Mouse (Mus musculus) neural tube, embryonic 12.5 days (tissue): ENCODE results near the gene Chka. TPM values are rescaled to one million over a fixed set of nuclear protein-coding genes. Genes with fewer than 3 reads are reported as not detected.
A peak's percentile ranks its signal among the peaks of the same experiment; 100 is the strongest.

ENCODE experiments used
- ATAC-seq: fragments of 200-750 bp; cut with Nextera tagmentation; 2 replicates; pipeline ENCODE4 v1.8.0; 2017; ENCODE audit warnings: low read depth, mild to moderate bottlenecking, moderate TSS enrichment, moderate library complexity; ENCODE audit not compliant: low FRiP score
- H3K27ac ChIP-seq: fragments of 300-500 bp; sonication (generic); 2 replicates; pipeline ENCODE4 v1.5.1; 2016
- H3K27me3 ChIP-seq: fragments of 300-500 bp; sonication (generic); replicated peaks from 2 replicates; pipeline ENCODE4 v1.6.1; 2016; ENCODE audit warnings: mild to moderate bottlenecking
- H3K36me3 ChIP-seq: fragments of 300-500 bp; sonication (generic); 2 replicates; pipeline ENCODE4 v1.6.1; 2016; ENCODE audit warnings: mild to moderate bottlenecking
- H3K4me1 ChIP-seq: fragments of 300-500 bp; sonication (generic); 2 replicates; pipeline ENCODE4 v1.6.1; 2016
- H3K4me2 ChIP-seq: fragments of 300-500 bp; sonication (generic); replicated peaks from 2 replicates; pipeline ENCODE4 v1.6.1; 2016; ENCODE audit warnings: mild to moderate bottlenecking
- H3K4me3 ChIP-seq: fragments of 300-500 bp; sonication (generic); 2 replicates; pipeline ENCODE4 v1.5.1; 2016
- H3K9ac ChIP-seq: fragments of 300-500 bp; sonication (generic); 2 replicates; pipeline ENCODE4 v1.6.1; 2016; ENCODE audit warnings: mild to moderate bottlenecking
- H3K9me3 ChIP-seq: fragments of 300-500 bp; sonication (generic); 2 replicates; pipeline ENCODE4 v1.6.1; 2016; ENCODE audit warnings: mild to moderate bottlenecking
- WGBS: fragments of 180-500 bp; shearing (Covaris S2); methylation state at CpG from one replicate; pipeline ENCODE4 v1.1.7; 2016; 5-methylcytosine and 5-hydroxymethylcytosine counted together
- polyA plus RNA-seq: library from polyadenylated mRNA; unstranded; fragments of >200 nt; fragmentation: Nextera tagmentation; extraction: Ambion mirVana; gene quantifications from 2 replicates; pipeline ENCODE4 v1.2.1, GENCODE M21; 2016

Chka gene
- polyA plus RNA-seq, 1 experiment from 2014 or later: 62.7 TPM

DNA sequence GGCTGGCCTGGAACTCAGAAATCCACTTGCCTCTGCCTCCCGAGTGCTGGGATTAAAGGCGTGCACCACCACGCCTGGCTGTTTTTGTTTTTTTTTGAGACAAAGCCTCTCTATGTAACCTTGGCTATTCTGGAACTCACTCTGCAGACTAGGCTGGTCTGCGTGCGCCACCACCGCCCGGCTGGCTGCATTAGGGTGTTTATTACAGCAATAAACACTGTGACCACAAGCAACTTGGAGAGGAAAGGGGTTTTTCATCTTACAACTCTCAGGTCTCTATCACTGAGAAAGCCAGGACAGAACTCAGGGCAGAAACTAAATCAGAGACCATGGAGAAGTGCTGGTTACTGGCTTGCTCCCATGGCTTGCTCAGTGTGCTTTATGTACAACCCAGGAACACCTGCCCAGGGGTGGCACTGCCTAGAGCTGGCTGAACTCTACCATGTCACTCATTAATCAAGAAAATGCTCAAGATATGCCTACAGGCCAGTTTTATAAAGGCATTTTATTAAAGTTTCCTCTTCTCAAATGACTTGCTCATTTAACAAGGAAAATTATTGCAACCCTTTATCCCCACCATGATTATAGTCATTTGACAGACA, 3.3 kb upstream of the Chka start:
- peaks cover 13% of the 10 kb centered on the region; the same call in 1 of the 2 replicates for H3K4me1 ChIP-seq
- H3K4me2 ChIP-seq: no peak overlapping the region
- H3K27ac ChIP-seq: no peak overlapping the region
- H3K4me3 ChIP-seq: no peak overlapping the region
- WGBS: 35% methylated on average over 7 of the region's 7 CpGs
- H3K9me3 ChIP-seq: no peaks in the 10 kb centered on the region
- no peak overlapping the region for H3K9ac ChIP-seq
- no peaks in the 10 kb centered on the region for H3K27me3 ChIP-seq
- H3K36me3 ChIP-seq: no peaks in the 10 kb centered on the region
- no peak for ATAC-seq

GRCm38 (mm10) chr19:3849251-3849650, 2.3 kb upstream of the Chka start:
- H3K4me3 ChIP-seq: no peak overlapping the region
- no peaks in the 10 kb centered on the region for H3K9me3 ChIP-seq
- H3K27ac ChIP-seq: no peak overlapping the region
- no peaks in the 10 kb centered on the region for H3K27me3 ChIP-seq
- H3K4me2 ChIP-seq: no peak overlapping the region
- H3K4me1 ChIP-seq: peaks cover 19% of the 10 kb centered on the region
- no peaks in the 10 kb centered on the region for H3K36me3 ChIP-seq
- 92% methylated on average over 2 of the region's 2 CpGs for WGBS
- no peak overlapping the region for H3K9ac ChIP-seq
- ATAC-seq: no peak

GRCm38 (mm10) chr19:3850076-3850475, 1.5 kb upstream of the Chka start:
- Histone ChIP-seq H3K9ac (no peak overlapping the region), H3K4me1 (peaks cover 24% of the 10 kb centered on the region), H3K27ac (no peak overlapping the region), H3K36me3 (no peaks in the 10 kb centered on the region), H3K27me3 (no peaks in the 10 kb centered on the region), H3K9me3 (no peaks in the 10 kb centered on the region), H3K4me2 (no peak overlapping the region), H3K4me3 (no peak overlapping the region)
- WGBS: 65% methylated on average over 5 of the region's 5 CpGs
- ATAC-seq: no peak

- no peaks in the 10 kb centered on the region for H3K27me3 ChIP-seq
- H3K4me3 ChIP-seq: peak overlapping the region; percentile 75
- peaks cover 33% of the 10 kb centered on the region for H3K4me1 ChIP-seq
- peak; percentile 13 for ATAC-seq
- H3K9me3 ChIP-seq: no peaks in the 10 kb centered on the region
- WGBS: 5% methylated on average over 19 of the region's 19 CpGs
- no peaks in the 10 kb centered on the region for H3K36me3 ChIP-seq
- H3K4me2 ChIP-seq: peak overlapping the region; percentile 78
- H3K27ac ChIP-seq: peak overlapping the region; percentile 94; the same call in 1 of the 2 replicates
- H3K9ac ChIP-seq: peak overlapping the region; percentile 38; the same call in 1 of the 2 replicates
These were observed 615 bp upstream of the Chka start for GRCm38 (mm10) chr19:3850847-3851469.

DNA sequence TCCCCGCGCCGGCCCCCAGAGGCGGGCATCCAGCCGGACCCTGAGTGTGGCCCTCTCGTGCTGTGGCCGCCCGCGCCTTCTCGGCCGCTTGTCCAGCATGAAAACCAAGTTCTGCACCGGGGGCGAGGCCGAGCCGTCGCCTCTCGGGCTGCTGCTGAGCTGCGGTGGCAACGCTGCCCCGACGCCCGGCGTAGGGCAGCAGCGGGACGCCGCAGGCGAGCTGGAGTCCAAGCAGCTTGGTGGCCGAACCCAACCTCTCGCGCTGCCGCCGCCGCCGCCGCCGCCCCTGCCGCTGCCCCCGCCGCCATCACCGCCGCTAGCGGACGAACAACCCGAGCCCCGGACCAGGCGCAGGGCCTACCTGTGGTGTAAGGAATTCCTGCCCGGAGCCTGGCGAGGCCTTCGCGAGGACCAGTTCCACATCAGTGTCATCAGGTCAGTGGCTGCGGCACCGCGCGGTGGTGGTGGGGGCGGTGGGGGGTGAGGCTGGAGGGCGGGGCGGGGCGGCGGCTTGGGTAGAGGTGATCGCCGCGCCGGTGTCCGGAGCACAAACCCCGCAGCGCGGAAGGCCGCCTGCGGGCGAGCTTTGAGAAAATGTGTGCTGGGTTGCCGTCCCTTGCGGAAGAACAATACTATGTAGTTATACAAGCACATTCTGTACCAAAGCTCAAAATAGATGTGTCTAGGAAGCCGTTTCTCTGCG, 557 bp downstream of the Chka start:
- peak; percentile 63 for ATAC-seq
- Histone ChIP-seq H3K4me1 (peaks cover 34% of the 10 kb centered on the region), H3K4me2 (peak overlapping the region; percentile 78), H3K9me3 (no peaks in the 10 kb centered on the region), H3K27me3 (no peaks in the 10 kb centered on the region), H3K36me3 (no peaks in the 10 kb centered on the region), H3K9ac (peak overlapping the region; percentile 84), H3K4me3 (peak overlapping the region; percentile 75), H3K27ac (peak overlapping the region; percentile 94)
- under 1% methylated on average over 74 of the region's 74 CpGs for WGBS

DNA sequence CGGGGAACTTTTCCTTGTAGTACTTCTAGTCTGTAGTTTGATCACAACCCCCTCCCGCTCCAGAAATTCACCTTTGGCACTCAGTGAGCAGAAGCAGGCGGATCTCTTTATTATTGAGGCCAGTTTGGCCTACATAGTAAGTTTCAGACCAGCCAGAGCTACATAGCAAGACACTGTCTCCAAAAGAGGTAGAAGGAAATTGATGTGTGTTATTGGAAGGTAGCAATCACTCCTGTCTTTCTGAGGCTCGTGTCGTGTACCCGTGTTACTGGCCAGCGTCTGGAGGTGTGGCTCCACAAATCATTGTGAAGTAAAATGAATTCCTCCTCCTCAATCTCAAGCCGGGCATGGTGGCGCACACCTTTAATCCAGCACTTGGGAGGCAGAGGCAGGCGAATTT, 1.5 kb downstream of the Chka start:
- ATAC-seq: no peak
- WGBS: 89% methylated on average over 10 of the region's 10 CpGs
- H3K4me2 ChIP-seq: peak overlapping the region; percentile 78
- H3K36me3 ChIP-seq: no peaks in the 10 kb centered on the region
- no peak overlapping the region for H3K27ac ChIP-seq
- H3K9ac ChIP-seq: no peak overlapping the region
- no peaks in the 10 kb centered on the region for H3K9me3 ChIP-seq
- H3K4me3 ChIP-seq: 0 out of 2 replicates have a peak overlapping the region, but pooled peaks have one; percentile 11
- H3K27me3 ChIP-seq: no peaks in the 10 kb centered on the region
- H3K4me1 ChIP-seq: peaks cover 34% of the 10 kb centered on the region

GRCm38 (mm10) chr19:3853891-3854290, 2.3 kb downstream of the Chka start:
- H3K27ac ChIP-seq: no peak overlapping the region
- H3K4me2 ChIP-seq: peak overlapping the region; percentile 78
- 92% methylated on average over 1 of the region's 1 CpGs for WGBS
- H3K27me3 ChIP-seq: no peaks in the 10 kb centered on the region
- no peaks in the 10 kb centered on the region for H3K9me3 ChIP-seq
- H3K4me1 ChIP-seq: peaks cover 34% of the 10 kb centered on the region
- no peak for ATAC-seq
- H3K36me3 ChIP-seq: no peaks in the 10 kb centered on the region
- H3K4me3 ChIP-seq: no peak overlapping the region
- no peak overlapping the region for H3K9ac ChIP-seq

DNA sequence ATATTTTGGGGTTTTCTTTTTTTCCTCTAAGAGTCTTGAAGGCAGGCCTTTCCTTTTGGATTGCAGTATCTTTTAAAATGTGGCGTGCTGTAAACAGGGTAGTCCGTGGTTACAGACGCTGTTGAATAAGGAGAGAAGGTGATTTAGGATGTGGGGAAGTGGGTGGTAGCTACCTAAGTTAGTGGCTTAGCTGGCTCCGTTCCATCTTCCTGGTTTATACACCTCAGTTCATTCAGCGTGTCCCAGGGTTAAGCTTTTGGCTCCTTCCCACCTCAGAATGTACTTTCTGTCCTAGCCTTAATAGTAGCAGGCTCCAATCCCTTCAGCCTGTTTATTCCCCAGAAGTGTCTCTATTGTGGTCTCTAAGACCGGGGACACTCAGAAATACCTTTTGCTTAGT, 3.5 kb downstream of the Chka start:
- H3K4me3 ChIP-seq: no peak overlapping the region
- H3K9me3 ChIP-seq: no peaks in the 10 kb centered on the region
- H3K4me1 ChIP-seq: peaks cover 34% of the 10 kb centered on the region
- ATAC-seq: no peak
- H3K27me3 ChIP-seq: no peaks in the 10 kb centered on the region
- peak overlapping the region; percentile 27 for H3K4me2 ChIP-seq
- no peak overlapping the region for H3K27ac ChIP-seq
- WGBS: 72% methylated on average over 6 of the region's 6 CpGs
- no peak overlapping the region for H3K9ac ChIP-seq
- H3K36me3 ChIP-seq: no peaks in the 10 kb centered on the region

DNA sequence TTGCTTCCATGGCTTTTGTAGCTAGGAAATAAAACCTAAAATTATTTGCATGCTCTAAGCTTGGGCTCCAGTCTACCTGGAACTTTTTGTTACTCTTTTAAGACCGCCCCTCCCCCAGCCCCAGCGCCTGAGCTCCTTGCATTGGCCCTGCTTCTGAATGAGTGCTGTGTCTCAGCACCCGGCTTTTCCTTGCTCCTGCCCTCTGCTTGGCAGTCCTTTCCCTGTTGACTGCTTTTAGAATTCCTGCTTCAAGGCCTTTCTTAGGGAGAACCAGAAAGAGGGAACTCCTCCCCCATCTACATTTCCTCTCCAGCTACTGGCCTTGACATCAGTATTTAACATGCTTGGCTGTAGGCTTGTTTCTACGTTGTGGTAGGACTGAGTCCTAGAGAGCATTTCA, 4.0 kb downstream of the Chka start:
- Histone ChIP-seq H3K4me3 (no peak overlapping the region), H3K4me2 (peak overlapping the region; percentile 27), H3K4me1 (peaks cover 33% of the 10 kb centered on the region), H3K27me3 (no peaks in the 10 kb centered on the region), H3K36me3 (no peaks in the 10 kb centered on the region), H3K9ac (no peak overlapping the region), H3K9me3 (no peaks in the 10 kb centered on the region), H3K27ac (no peak overlapping the region)
- no peak for ATAC-seq
- WGBS: 21% methylated on average over 4 of the region's 4 CpGs

- 81% methylated on average over 3 of the region's 3 CpGs for WGBS
These were observed 5.6 kb downstream of the Chka start for GRCm38 (mm10) chr19:3857220-3857619.

DNA sequence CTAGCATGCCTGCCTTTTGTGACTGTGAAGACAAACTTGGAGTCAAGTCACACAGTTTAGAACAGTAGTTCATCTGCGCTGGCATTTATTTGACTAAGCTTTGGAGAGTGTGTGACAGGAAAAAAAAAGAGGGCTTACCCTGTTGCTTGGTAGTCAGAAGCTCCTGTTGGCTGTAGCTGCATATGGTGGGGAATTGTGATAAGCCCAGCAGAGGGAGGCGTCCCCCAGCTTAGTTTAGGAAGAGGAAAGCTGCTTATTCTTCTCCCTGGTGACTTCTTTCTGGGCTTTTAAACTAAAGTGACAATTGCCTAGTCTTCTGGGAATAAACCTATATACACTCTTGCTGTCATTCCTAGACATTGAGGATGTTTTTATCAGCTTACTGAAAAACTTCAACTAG, 11.1 kb downstream of the Chka start:
- Histone ChIP-seq H3K4me1 (no peaks in the 10 kb centered on the region), H3K4me3 (no peak overlapping the region), H3K4me2 (no peak overlapping the region), H3K27me3 (no peaks in the 10 kb centered on the region), H3K9ac (no peak overlapping the region), H3K36me3 (peaks cover 22% of the 10 kb centered on the region), H3K9me3 (no peaks in the 10 kb centered on the region), H3K27ac (no peak overlapping the region)
- 93% methylated on average over 2 of the region's 2 CpGs for WGBS
- ATAC-seq: no peak

More at GRCm38 (mm10) chr19:3857220-3857619, 5.6 kb downstream of the Chka start:
- Histone ChIP-seq H3K4me1 (peaks cover 26% of the 10 kb centered on the region), H3K4me2 (no peak overlapping the region), H3K27me3 (no peaks in the 10 kb centered on the region), H3K27ac (no peak overlapping the region), H3K9me3 (no peaks in the 10 kb centered on the region), H3K9ac (no peak overlapping the region), H3K4me3 (no peak overlapping the region), H3K36me3 (no peaks in the 10 kb centered on the region)
- no peak for ATAC-seq

DNA sequence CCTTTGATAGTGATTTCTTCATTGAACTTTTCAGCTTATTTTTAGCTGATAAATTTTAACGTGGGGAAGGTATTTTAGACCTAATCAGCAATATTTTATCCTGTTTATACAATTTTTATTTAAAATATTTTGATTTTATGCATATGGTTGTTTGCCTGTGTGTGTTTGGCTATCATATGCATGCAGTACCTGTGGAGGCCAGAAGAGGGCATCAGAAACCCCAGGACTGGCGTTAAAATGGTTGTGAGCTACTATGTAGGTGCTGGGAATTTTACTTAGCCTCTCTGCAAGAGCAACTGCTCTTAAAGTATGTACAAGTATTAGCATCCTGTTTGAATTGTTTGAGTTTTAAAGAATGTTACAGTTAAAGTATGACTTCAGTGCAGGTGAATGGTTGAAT, 13.4 kb downstream of the Chka start:
- Histone ChIP-seq H3K4me3 (no peak overlapping the region), H3K9me3 (no peaks in the 10 kb centered on the region), H3K27ac (no peak overlapping the region), H3K4me1 (no peaks in the 10 kb centered on the region), H3K4me2 (no peak overlapping the region), H3K27me3 (no peaks in the 10 kb centered on the region), H3K9ac (no peak overlapping the region), H3K36me3 (peaks cover 22% of the 10 kb centered on the region)
- whole genome bisulfite sequencing: 88% methylated on average over 2 of the region's 2 CpGs
- no peak for ATAC-seq
